Mouse (Mus musculus) forebrain, embryonic 11.5 days (tissue): ENCODE results near the gene Zfp593. TPM values are rescaled to one million over a fixed set of nuclear protein-coding genes. Genes with fewer than 3 reads are reported as not detected.
A peak's percentile ranks its signal among the peaks of the same experiment; 100 is the strongest.

ENCODE experiments used
- ATAC-seq: fragments of 200-750 bp; cut with Nextera tagmentation; replicated peaks from 2 replicates; pipeline ENCODE4 v1.8.0; 2017; ENCODE audit warnings: moderate TSS enrichment; ENCODE audit not compliant: low FRiP score
- DNase-seq: peaks from one replicate; pipeline ENCODE4 v3.0.0-alpha.2; 2017; ENCODE audit warnings: low spot score
- H3K27ac ChIP-seq: fragments of 300-500 bp; sonication (generic); 2 replicates; pipeline ENCODE4 v1.5.1; 2014; ENCODE audit warnings: low read depth, low read length
- H3K27me3 ChIP-seq: fragments of 300-500 bp; sonication (generic); 2 replicates; pipeline ENCODE4 v1.6.1; 2014; ENCODE audit warnings: mild to moderate bottlenecking, low read length, mixed read lengths; ENCODE audit not compliant: control insufficient read depth, insufficient read depth
- H3K36me3 ChIP-seq: fragments of 300-500 bp; sonication (generic); 2 replicates; pipeline ENCODE4 v1.6.1; 2014; ENCODE audit warnings: mild to moderate bottlenecking, low read length, moderate library complexity, mixed read lengths; ENCODE audit not compliant: control insufficient read depth, insufficient read depth
- H3K4me1 ChIP-seq: fragments of 300-500 bp; sonication (generic); replicated peaks from 2 replicates; pipeline ENCODE4 v1.6.1; 2014; ENCODE audit warnings: low read length, mixed read lengths; ENCODE audit not compliant: control insufficient read depth, insufficient read depth
- H3K4me2 ChIP-seq: fragments of 300-500 bp; sonication (generic); 2 replicates; pipeline ENCODE4 v1.6.1; 2014; ENCODE audit warnings: low read depth, mild to moderate bottlenecking, low read length, moderate library complexity, mixed read lengths; ENCODE audit not compliant: severe bottlenecking
- H3K4me3 ChIP-seq: fragments of 300-500 bp; sonication (generic); 2 replicates; pipeline ENCODE4 v1.5.1; 2014; ENCODE audit warnings: low read depth, low read length
- H3K9ac ChIP-seq: fragments of 300-500 bp; sonication (generic); 2 replicates; pipeline ENCODE4 v1.6.1; 2014; ENCODE audit warnings: low read length
- H3K9me3 ChIP-seq: fragments of 300-500 bp; sonication (generic); 2 replicates; pipeline ENCODE4 v1.6.1; 2016; ENCODE audit warnings: low read length, mixed read lengths; ENCODE audit not compliant: control insufficient read depth
- WGBS: fragments of 180-500 bp; shearing (Covaris S2); extraction: QIAGEN DNeasy Blood & Tissue Kit; methylation state at CpG from one replicate; pipeline ENCODE4 v1.1.7; 2014; 5-methylcytosine and 5-hydroxymethylcytosine counted together
- polyA plus RNA-seq: library from polyadenylated mRNA; unstranded; fragments of >200 nt; fragmentation: Nextera tagmentation; extraction: Ambion mirVana; gene quantifications from 2 replicates; pipeline ENCODE4 v1.2.1, GENCODE M21; 2014

Zfp593 gene
- polyA plus RNA-seq, 1 experiment from 2014 or later = 17.8 TPM

GRCm38 (mm10) chr4:134265860-134266585 is 20.6 kb upstream of the Zfp593 start:
- no peaks in the 10 kb centered on the region for H3K9me3 ChIP-seq
- no peak overlapping the region for H3K27ac ChIP-seq
- no peak overlapping the region for H3K9ac ChIP-seq
- DNase-seq = no peak
- H3K4me2 ChIP-seq = no peak overlapping the region
- H3K4me3 ChIP-seq = no peak overlapping the region
- WGBS = 69% methylated on average over 9 of the region's 9 CpGs
- H3K36me3 ChIP-seq = no peaks in the 10 kb centered on the region
- H3K4me1 ChIP-seq = no peaks in the 10 kb centered on the region
- ATAC-seq = no peak
- H3K27me3 ChIP-seq = no peaks in the 10 kb centered on the region

- no peak overlapping the region for H3K9ac ChIP-seq
- ATAC-seq = no peak
- WGBS = 39% methylated on average over 6 of the region's 6 CpGs
- H3K9me3 ChIP-seq = no peaks in the 10 kb centered on the region
- no peak overlapping the region for H3K4me3 ChIP-seq
- H3K4me2 ChIP-seq = no peak overlapping the region
- no peaks in the 10 kb centered on the region for H3K36me3 ChIP-seq
- no peak overlapping the region for H3K27ac ChIP-seq
- no peaks in the 10 kb centered on the region for H3K27me3 ChIP-seq
- H3K4me1 ChIP-seq = no peaks in the 10 kb centered on the region
- peak; percentile 80 for DNase-seq
Measured at GRCm38 (mm10) chr4:134263191-134263590, 17.8 kb upstream of the Zfp593 start.

GRCm38 (mm10) chr4:134258354-134258753 is 13.0 kb upstream of the Zfp593 start:
- Histone ChIP-seq H3K4me3 (no peak overlapping the region), H3K27ac (no peak overlapping the region), H3K9ac (no peak overlapping the region), H3K36me3 (no peaks in the 10 kb centered on the region), H3K9me3 (no peaks in the 10 kb centered on the region), H3K4me2 (no peak overlapping the region), H3K4me1 (peaks cover 26% of the 10 kb centered on the region), H3K27me3 (peaks cover 9% of the 10 kb centered on the region)
- WGBS = 68% methylated on average over 11 of the region's 11 CpGs
- DNase-seq (no peak), ATAC-seq (no peak)

- Histone ChIP-seq H3K36me3 (no peaks in the 10 kb centered on the region), H3K9ac (peak overlapping the region; percentile 13; the same call in 1 of the 2 replicates), H3K4me2 (no peak overlapping the region), H3K9me3 (no peaks in the 10 kb centered on the region), H3K27me3 (peaks cover 18% of the 10 kb centered on the region), H3K27ac (no peak overlapping the region; the same call in 1 of the 2 replicates), H3K4me1 (peaks cover 34% of the 10 kb centered on the region), H3K4me3 (no peak overlapping the region)
- DNase-seq (no peak), ATAC-seq (no peak)
- WGBS = 7% methylated on average over 11 of the region's 11 CpGs
Measured at GRCm38 (mm10) chr4:134257198-134258009, 12.0 kb upstream of the Zfp593 start.

GRCm38 (mm10) chr4:134256407-134257197 is 11.2 kb upstream of the Zfp593 start:
- no peaks in the 10 kb centered on the region for H3K36me3 ChIP-seq
- H3K4me3 ChIP-seq = no peak overlapping the region
- DNase-seq (no peak), ATAC-seq (no peak; the same call in 1 of the 2 replicates)
- H3K4me1 ChIP-seq = peaks cover 41% of the 10 kb centered on the region
- 6% methylated on average over 18 of the region's 19 CpGs for WGBS
- H3K9ac ChIP-seq = peak overlapping the region; percentile 13; the same call in 1 of the 2 replicates
- no peak overlapping the region; the same call in 1 of the 2 replicates for H3K27ac ChIP-seq
- H3K4me2 ChIP-seq = no peak overlapping the region
- no peaks in the 10 kb centered on the region for H3K9me3 ChIP-seq
- peaks cover 26% of the 10 kb centered on the region for H3K27me3 ChIP-seq

GRCm38 (mm10) chr4:134255854-134256253 is 10.5 kb upstream of the Zfp593 start:
- Histone ChIP-seq H3K4me2 (no peak overlapping the region), H3K9me3 (no peaks in the 10 kb centered on the region), H3K4me3 (no peak overlapping the region), H3K27me3 (peaks cover 34% of the 10 kb centered on the region), H3K9ac (no peak overlapping the region; the same call in 1 of the 2 replicates), H3K4me1 (peaks cover 48% of the 10 kb centered on the region), H3K27ac (no peak overlapping the region), H3K36me3 (no peaks in the 10 kb centered on the region)
- DNase-seq = no peak
- 17% methylated on average over 4 of the region's 4 CpGs for WGBS
- ATAC-seq = no peak

GRCm38 (mm10) chr4:134254835-134255234 is 9.4 kb upstream of the Zfp593 start:
- 16% methylated on average over 3 of the region's 3 CpGs for WGBS
- Histone ChIP-seq H3K9me3 (no peaks in the 10 kb centered on the region), H3K4me2 (no peak overlapping the region), H3K27ac (no peak overlapping the region), H3K4me3 (no peak overlapping the region), H3K36me3 (no peaks in the 10 kb centered on the region), H3K4me1 (peaks cover 53% of the 10 kb centered on the region), H3K27me3 (peaks cover 44% of the 10 kb centered on the region), H3K9ac (no peak overlapping the region)
- no peak for ATAC-seq
- peak; percentile 44 for DNase-seq

GRCm38 (mm10) chr4:134253722-134254324 is 8.4 kb upstream of the Zfp593 start, which contains the start of gene Grrp1:
Grrp1 (minus strand) TSS chr4:134254106.
- H3K4me3 ChIP-seq = peak within 1 kb of the TSS; percentile 14; the same call in 1 of the 2 replicates
- H3K27ac ChIP-seq = no peak within 1 kb of the TSS
- peak within 1 kb of the TSS; percentile 24; the same call in 1 of the 2 replicates for H3K9ac ChIP-seq
- H3K27me3 ChIP-seq = peaks cover 48% of the 10 kb centered on the region
- H3K9me3 ChIP-seq = no peaks in the 10 kb centered on the region
- no peaks in the 10 kb centered on the region for H3K36me3 ChIP-seq
- under 1% methylated on average over 13 of the region's 13 CpGs for WGBS
- H3K4me1 ChIP-seq = peaks cover 58% of the 10 kb centered on the region
- peak within 1 kb of the TSS; percentile 31 for H3K4me2 ChIP-seq
- no peak for ATAC-seq
- DNase-seq = peak; percentile 65
